Mouse (Mus musculus): Measurements from ENCODE around the gene Cpne8.
"Not testable (repeated sequence)": the region's sequence is repeated elsewhere in the genome, so short reads cannot be mapped to it uniquely, and the experiment has no call there.

Gene Cpne8

DNA sequence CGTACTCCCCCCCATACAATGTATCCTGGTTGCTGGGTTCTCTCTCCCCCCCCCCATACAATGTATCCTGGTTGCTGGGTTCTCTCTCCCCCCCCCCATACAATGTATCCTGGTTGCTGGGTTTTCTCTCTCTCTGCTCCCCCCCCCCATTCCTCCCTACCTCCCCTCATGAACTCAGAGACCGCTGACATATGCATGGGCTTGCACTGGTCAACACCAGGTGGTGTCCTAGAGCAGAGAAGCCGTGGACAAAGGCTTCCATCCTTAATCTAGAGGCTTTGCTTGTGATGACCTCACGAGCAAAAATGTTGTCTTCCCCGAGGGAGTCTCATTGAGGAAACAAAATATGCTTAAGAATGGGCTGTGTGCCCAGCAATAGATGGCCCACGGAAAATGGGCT lies 187.7 kb downstream of the Cpne8 start:
- no peak for DNase-seq (ENCODE audit: inconsistent age in 2 of 2, low spot score in 1 of 2)

DNA sequence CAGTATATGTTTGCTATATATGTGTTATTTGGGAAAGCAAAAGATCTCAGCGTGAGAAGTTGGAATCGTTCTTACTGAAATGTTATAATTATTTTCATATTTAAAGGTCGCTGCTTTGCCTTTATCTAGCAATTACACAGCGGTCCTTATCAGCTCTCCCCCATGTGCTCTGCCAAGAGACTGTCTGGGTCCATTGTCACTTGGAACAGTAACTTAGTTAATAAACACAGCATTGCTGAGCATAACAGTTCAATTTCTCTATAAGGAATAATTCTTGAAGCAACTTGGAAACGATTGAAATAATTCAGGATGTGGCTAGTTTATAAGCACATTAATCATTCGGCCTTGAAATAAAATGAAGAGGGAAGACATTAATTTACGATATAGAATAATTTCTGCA lies 189.0 kb downstream of the Cpne8 start:
- DNase-seq (ENCODE audit: inconsistent age in 2 of 2, low spot score in 1 of 2) = no peak

DNA sequence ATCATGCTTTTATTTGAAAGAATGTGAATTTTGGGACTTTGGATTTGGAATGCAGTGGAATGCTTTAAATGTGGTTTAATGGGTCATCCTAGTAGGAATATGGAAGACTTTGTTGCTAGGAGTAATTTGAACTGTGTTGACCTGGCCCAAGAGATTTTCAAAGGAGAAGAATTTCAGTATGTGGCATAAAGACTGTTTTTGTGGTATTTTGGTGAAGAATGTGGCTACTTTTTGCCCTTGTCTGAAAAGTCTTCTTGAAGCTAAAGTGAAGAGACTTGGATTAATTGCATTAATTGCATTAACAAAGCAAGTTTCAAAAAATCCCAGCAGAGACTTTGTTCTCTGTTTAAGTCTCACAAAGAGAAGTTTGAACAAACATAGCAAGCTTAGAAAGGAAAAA lies 208.7 kb downstream of the Cpne8 start:
- not testable (repeated sequence) for DNase-seq (ENCODE audit: inconsistent age in 2 of 2, low spot score in 1 of 2)

DNA sequence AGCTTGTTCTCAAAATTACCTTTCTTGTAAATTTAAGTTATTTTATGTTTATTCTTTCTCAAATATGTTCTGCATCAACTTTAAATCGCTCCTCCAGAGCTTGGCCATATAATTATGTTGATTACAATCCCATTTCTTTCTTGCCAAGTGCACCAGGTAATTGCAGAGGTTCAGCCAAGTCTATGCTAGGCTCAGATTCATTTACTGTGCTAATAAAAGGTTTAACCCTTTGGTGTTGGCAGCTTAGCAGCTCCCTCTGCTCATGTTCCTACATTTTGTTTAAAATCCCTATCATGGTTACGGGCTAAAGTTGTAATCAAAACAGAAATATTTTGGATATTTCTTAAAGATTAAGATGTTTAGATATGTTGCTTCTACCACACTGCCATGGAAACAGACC lies 216.0 kb downstream of the Cpne8 start:
- DNase-seq (ENCODE audit: inconsistent age in 2 of 2, low spot score in 1 of 2) = no peak

DNA sequence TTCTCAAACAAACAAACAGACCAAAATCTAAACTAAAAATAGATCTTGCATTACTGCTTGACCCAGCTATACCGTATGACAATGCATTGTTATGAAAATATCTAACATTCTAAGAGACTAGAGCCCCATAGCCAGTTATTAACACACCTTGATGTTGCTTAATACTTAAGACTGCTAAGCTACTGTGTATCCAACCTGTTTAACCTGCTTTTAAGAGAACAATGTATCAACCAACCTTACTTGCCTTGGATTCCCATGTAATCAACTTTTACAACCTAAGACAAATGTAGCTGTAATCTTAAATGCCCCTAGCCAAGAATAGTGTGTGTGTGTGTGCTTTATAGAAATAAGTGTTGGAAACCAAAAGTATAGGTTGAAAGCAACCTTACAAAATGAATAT lies 233.2 kb downstream of the Cpne8 start:
- DNase-seq (ENCODE audit: inconsistent age in 2 of 2, low spot score in 1 of 2) = no peak

All from adrenal gland, adult (tissue).